Mouse (Mus musculus): Measurements from ENCODE around the gene Ccdc137. TPM values are rescaled to one million over a fixed set of nuclear protein-coding genes. Genes with fewer than 3 reads are reported as not detected.

Gene Ccdc137
- polyA plus RNA-seq, 1 experiment from 2014 or later: 24.7 TPM

DNA sequence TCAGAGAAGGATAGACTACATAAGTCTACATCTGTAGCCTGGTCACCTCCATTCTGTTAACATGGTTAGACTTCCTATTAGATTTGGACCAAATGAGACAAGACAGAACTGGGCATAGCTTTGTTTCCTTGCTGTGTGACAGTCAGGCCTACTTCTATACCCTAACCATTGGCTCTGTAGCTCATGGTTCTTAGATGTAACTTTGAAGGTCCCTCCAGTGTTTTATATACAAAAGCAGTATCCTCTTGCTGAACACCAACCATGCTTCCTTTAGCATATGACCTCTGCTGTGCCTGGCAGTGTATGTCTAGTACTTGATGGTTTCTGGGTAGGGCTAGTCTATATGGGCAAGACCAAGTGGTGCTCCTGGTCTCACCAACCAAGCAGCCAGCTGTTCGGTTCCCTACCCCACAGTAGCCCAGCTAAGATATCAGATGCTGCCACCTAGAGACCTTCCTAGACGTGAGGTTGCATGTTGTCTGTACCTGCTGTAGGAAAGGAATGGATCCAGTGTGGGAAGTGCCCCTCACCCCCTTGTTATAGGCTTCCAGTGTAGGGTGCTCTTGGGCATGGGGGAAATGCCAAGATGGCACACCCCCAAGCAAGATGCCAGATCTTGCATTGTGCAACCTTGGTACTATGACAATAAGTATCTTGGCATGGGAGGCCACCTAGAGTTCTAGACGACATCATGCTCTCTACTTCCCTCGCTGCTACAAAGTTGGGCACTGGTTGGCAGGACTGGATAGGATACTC, 32.6 kb downstream of the Ccdc137 start:
- WGBS: 35% methylated on average over 4 of the region's 4 CpGs
- Histone ChIP-seq H3K4me2 (no peak overlapping the region), H3K27ac (ENCODE audit: poor library complexity, severe bottlenecking) (no peak overlapping the region), H3K9ac (no peak overlapping the region), H3K36me3 (peaks cover 55% of the 10 kb centered on the region), H3K27me3 (replicated peaks) (no peaks in the 10 kb centered on the region), H3K4me3 (no peak overlapping the region), H3K4me1 (replicated peaks) (peaks cover 34% of the 10 kb centered on the region), H3K9me3 (replicated peaks) (no peaks in the 10 kb centered on the region)
- no peak for ATAC-seq (ENCODE audit: insufficient number of reproducible peaks, low FRiP score)

DNA sequence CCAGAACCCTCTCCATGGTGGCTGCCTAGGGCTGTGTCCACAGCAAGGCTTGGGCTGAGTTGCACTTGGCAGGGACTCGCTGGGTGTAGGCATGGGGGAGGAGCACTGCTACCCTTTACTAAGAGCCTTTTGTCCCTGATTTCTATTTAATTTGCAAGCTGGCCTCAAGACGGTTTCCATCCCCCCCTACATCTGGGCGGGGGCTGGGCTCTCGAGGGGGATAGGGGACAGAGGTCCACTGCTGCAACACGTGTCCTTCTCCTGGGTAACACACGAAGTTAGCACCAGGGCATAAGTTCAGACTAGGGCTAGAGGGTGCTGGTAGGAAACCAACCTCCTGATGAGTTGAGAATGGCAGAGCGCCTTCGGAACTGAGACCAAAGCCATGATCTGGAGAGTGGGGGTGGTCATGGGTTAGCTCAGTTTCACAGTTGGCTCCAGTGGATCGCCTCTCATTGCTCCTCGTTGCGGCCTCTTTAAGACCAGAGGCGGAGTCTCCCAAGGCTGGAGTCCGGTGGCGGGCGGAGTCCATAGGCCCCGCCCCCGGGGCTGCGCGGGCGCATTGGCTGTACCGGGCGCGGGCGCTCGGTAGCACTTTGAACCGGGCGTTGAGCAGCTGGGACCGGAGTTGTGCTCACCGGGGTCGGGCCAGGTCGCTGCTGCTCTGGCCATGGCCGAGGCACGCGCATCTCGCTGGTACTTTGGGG, 33.6 kb downstream of the Ccdc137 start, which contains the start of gene Slc25a10:
TSS of gene Slc25a10 (plus strand) at position 524 of the 707 bp plus-strand sequence.
- peaks cover 29% of the 10 kb centered on the region for H3K4me1 ChIP-seq (replicated peaks)
- no peaks in the 10 kb centered on the region for H3K9me3 ChIP-seq (replicated peaks)
- H3K9ac ChIP-seq: peak within 1 kb of the TSS; percentile 93
- no peaks in the 10 kb centered on the region for H3K27me3 ChIP-seq (replicated peaks)
- peak within 1 kb of the TSS; percentile 85 for H3K27ac ChIP-seq (ENCODE audit: poor library complexity, severe bottlenecking)
- peak within 1 kb of the TSS; percentile 92 for H3K4me3 ChIP-seq
- under 1% methylated on average over 35 of the region's 35 CpGs for WGBS
- peaks cover 56% of the 10 kb centered on the region for H3K36me3 ChIP-seq
- ATAC-seq (ENCODE audit: insufficient number of reproducible peaks, low FRiP score): peak; percentile 87
- H3K4me2 ChIP-seq: peak within 1 kb of the TSS; percentile 98

DNA sequence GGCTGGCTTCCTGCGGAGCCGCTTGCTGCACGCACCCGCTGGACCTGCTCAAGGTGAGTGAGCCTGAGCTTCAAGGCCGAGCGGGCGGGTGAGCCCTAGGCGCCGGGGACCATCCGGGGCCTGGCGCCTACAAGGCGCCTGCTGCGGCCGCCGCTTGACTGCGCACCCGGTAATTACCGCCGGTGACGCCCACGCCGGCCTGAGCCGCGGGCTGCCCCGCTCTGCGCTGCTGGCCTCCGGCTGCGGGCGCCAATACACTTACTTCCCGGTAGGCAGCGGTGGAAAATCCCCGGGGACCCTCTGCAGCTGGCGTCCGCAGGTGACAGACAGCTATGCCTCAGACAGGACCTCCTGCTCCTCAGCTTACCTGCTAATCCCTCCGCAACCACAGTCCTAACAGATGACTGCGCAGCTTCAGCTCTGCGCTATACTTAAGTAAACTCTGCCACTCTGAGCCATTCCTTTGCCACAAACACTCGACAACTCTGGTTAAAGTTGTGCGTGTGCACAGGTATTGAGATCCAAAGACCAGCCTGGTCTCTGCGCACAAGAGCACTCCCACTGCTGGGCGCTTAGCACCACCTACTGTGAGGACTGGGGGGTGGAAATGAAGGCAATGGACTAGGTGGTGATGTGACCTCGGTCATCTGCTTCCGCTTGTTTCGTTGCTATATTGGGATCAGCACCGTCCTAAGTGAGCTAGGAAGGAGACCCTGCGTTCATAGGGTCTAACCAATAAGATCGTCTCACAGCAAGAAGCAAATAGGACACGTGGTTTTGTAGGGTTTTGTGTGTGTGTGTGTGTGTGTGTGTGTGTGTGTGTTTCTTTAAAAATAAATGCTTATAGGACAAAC, 34.3 kb downstream of the Ccdc137 start:
- Histone ChIP-seq H3K36me3 (peaks cover 56% of the 10 kb centered on the region), H3K27ac (ENCODE audit: poor library complexity, severe bottlenecking) (peak overlapping the region; percentile 85), H3K4me2 (peak overlapping the region; percentile 98), H3K4me1 (replicated peaks) (peaks cover 29% of the 10 kb centered on the region), H3K27me3 (replicated peaks) (no peaks in the 10 kb centered on the region), H3K4me3 (peak overlapping the region; percentile 92), H3K9me3 (replicated peaks) (no peaks in the 10 kb centered on the region), H3K9ac (peak overlapping the region; percentile 93)
- ATAC-seq (ENCODE audit: insufficient number of reproducible peaks, low FRiP score): peak; percentile 51
- WGBS: under 1% methylated on average over 48 of the region's 48 CpGs

DNA sequence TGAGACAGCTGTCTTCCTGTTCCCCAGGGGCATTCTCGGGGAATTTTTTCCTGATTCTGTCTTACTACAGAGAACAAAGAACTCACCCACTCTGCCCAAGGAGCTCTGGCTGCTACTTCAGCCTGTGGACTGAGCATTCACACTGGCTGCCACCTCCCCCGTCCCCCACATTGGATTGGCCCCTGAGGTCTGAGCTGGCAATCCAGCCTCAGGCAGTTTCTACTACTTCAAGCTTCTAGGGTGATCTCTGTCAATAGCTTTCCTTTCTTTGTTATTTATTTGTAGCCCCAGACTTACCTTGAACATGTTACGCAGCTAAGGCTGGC, 34.9 kb downstream of the Ccdc137 start:
- no peaks in the 10 kb centered on the region for H3K27me3 ChIP-seq (replicated peaks)
- ATAC-seq (ENCODE audit: insufficient number of reproducible peaks, low FRiP score): no peak
- H3K9me3 ChIP-seq (replicated peaks): no peaks in the 10 kb centered on the region
- H3K4me1 ChIP-seq (replicated peaks): peaks cover 29% of the 10 kb centered on the region
- H3K9ac ChIP-seq: peak overlapping the region; percentile 93
- H3K36me3 ChIP-seq: peaks cover 56% of the 10 kb centered on the region
- WGBS: 29% methylated on average over 3 of the region's 3 CpGs
- peak overlapping the region; percentile 92 for H3K4me3 ChIP-seq
- H3K4me2 ChIP-seq: peak overlapping the region; percentile 98
- H3K27ac ChIP-seq (ENCODE audit: poor library complexity, severe bottlenecking): peak overlapping the region; percentile 85

GRCm38 (mm10) chr11:120493351-120493750, 35.4 kb downstream of the Ccdc137 start:
- Histone ChIP-seq H3K4me1 (replicated peaks) (peaks cover 29% of the 10 kb centered on the region), H3K27ac (ENCODE audit: poor library complexity, severe bottlenecking) (peak overlapping the region; percentile 85; the same call in 1 of the 2 replicates), H3K9me3 (replicated peaks) (no peaks in the 10 kb centered on the region), H3K4me3 (peak overlapping the region; percentile 92; the same call in 1 of the 2 replicates), H3K9ac (peak overlapping the region; percentile 93), H3K4me2 (peak overlapping the region; percentile 98), H3K27me3 (replicated peaks) (no peaks in the 10 kb centered on the region), H3K36me3 (peaks cover 56% of the 10 kb centered on the region)
- no peak for ATAC-seq (ENCODE audit: insufficient number of reproducible peaks, low FRiP score)
- 74% methylated on average over 3 of the region's 3 CpGs for WGBS

DNA sequence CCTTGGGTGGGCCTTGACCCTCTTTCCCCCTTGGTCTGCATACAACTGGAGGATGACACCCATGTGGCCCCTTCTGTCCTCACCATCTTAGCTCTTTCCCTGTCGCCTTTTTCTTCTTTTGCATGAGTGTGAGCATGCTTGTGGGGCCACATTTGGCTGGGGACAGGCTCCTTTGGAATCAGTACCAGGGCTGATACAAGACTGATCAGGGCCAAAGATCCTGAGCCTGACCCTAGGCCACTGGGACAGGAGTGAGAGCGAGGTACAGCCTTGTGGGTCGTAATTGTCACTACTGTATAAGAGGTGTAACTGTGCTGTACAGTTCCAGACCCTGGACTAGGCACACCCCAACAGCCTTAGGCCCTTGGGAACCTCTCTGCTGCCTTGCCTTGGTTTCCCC, 36.0 kb downstream of the Ccdc137 start:
- Histone ChIP-seq H3K27ac (ENCODE audit: poor library complexity, severe bottlenecking) (no peak overlapping the region), H3K9ac (no peak overlapping the region), H3K4me2 (no peak overlapping the region), H3K9me3 (replicated peaks) (no peaks in the 10 kb centered on the region), H3K36me3 (peaks cover 56% of the 10 kb centered on the region), H3K4me3 (no peak overlapping the region), H3K4me1 (replicated peaks) (peaks cover 29% of the 10 kb centered on the region), H3K27me3 (replicated peaks) (no peaks in the 10 kb centered on the region)
- ATAC-seq (ENCODE audit: insufficient number of reproducible peaks, low FRiP score): no peak
- WGBS: 80% methylated on average over 3 of the region's 3 CpGs

GRCm38 (mm10) chr11:120497436-120497835, 39.5 kb downstream of the Ccdc137 start:
- Histone ChIP-seq H3K4me1 (replicated peaks) (peaks cover 20% of the 10 kb centered on the region), H3K4me3 (no peak overlapping the region), H3K27ac (ENCODE audit: poor library complexity, severe bottlenecking) (no peak overlapping the region), H3K4me2 (no peak overlapping the region), H3K9ac (no peak overlapping the region), H3K9me3 (replicated peaks) (no peaks in the 10 kb centered on the region), H3K36me3 (peaks cover 50% of the 10 kb centered on the region), H3K27me3 (replicated peaks) (no peaks in the 10 kb centered on the region)
- 84% methylated on average over 3 of the region's 3 CpGs for WGBS
- ATAC-seq (ENCODE audit: insufficient number of reproducible peaks, low FRiP score): no peak

GRCm38 (mm10) chr11:120498226-120498625, 40.3 kb downstream of the Ccdc137 start:
- WGBS: 88% methylated on average over 12 of the region's 12 CpGs
- no peak for ATAC-seq (ENCODE audit: insufficient number of reproducible peaks, low FRiP score)
- H3K4me2 ChIP-seq: no peak overlapping the region
- no peaks in the 10 kb centered on the region for H3K27me3 ChIP-seq (replicated peaks)
- no peak overlapping the region for H3K27ac ChIP-seq (ENCODE audit: poor library complexity, severe bottlenecking)
- peaks cover 13% of the 10 kb centered on the region for H3K4me1 ChIP-seq (replicated peaks)
- H3K4me3 ChIP-seq: no peak overlapping the region
- H3K9ac ChIP-seq: no peak overlapping the region
- H3K36me3 ChIP-seq: peaks cover 50% of the 10 kb centered on the region
- H3K9me3 ChIP-seq (replicated peaks): no peaks in the 10 kb centered on the region

DNA sequence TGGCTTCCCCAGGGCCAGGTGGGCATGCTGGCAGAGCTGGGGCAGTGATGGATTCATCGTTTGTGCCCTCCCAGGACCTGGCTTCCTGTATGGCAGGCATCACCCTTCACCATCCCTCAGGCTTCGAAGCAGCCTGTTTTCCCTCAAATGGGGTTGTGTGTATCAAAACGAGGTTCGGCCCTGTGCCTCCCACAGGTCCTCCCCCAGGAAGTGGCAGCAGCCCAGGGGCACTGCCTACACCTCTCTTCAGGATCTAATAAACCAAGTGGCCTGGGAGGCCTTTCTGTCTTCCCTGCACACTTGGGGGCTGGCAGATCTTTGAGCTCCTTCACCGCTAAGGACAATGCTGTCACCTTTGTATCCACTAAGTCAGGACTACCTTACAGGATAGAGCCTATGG, 41.0 kb downstream of the Ccdc137 start:
- Histone ChIP-seq H3K27me3 (replicated peaks) (no peaks in the 10 kb centered on the region), H3K36me3 (peaks cover 50% of the 10 kb centered on the region), H3K4me3 (no peak overlapping the region), H3K9ac (no peak overlapping the region), H3K4me2 (no peak overlapping the region), H3K4me1 (replicated peaks) (peaks cover 9% of the 10 kb centered on the region), H3K27ac (ENCODE audit: poor library complexity, severe bottlenecking) (no peak overlapping the region), H3K9me3 (replicated peaks) (no peaks in the 10 kb centered on the region)
- WGBS: 81% methylated on average over 5 of the region's 5 CpGs
- no peak for ATAC-seq (ENCODE audit: insufficient number of reproducible peaks, low FRiP score)

GRCm38 (mm10) chr11:120499894-120500293, 42.0 kb downstream of the Ccdc137 start:
- no peaks in the 10 kb centered on the region for H3K27me3 ChIP-seq (replicated peaks)
- no peak overlapping the region for H3K27ac ChIP-seq (ENCODE audit: poor library complexity, severe bottlenecking)
- no peak overlapping the region for H3K4me2 ChIP-seq
- H3K4me3 ChIP-seq: no peak overlapping the region
- WGBS: 76% methylated on average over 6 of the region's 6 CpGs
- H3K36me3 ChIP-seq: peaks cover 42% of the 10 kb centered on the region
- peaks cover 9% of the 10 kb centered on the region for H3K4me1 ChIP-seq (replicated peaks)
- ATAC-seq (ENCODE audit: insufficient number of reproducible peaks, low FRiP score): no peak
- no peaks in the 10 kb centered on the region for H3K9me3 ChIP-seq (replicated peaks)
- no peak overlapping the region for H3K9ac ChIP-seq

DNA sequence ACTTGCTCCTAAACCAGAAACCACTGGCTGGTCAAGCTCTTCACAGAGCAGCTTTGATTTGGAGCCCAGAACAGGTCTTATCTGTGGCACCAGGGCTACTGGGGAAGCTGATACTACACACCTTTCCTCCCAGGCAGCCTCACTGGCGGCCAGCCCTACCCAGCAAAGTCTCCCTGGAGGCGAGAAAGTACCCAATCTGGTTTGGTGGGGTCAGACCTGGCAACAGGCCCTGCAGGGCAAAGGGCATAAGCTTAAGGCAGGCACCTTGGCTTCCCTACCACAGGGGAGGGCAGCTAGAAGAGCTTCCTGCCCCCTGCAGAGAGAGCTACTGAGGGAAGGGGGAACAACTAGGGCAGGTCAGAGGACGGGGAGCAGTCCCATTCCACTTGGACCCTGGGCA, 42.4 kb downstream of the Ccdc137 start:
- no peak for ATAC-seq (ENCODE audit: insufficient number of reproducible peaks, low FRiP score)
- no peaks in the 10 kb centered on the region for H3K9me3 ChIP-seq (replicated peaks)
- peaks cover 9% of the 10 kb centered on the region for H3K4me1 ChIP-seq (replicated peaks)
- H3K27me3 ChIP-seq (replicated peaks): no peaks in the 10 kb centered on the region
- 9% methylated on average over 3 of the region's 3 CpGs for WGBS
- peak overlapping the region; percentile 23; the same call in 1 of the 2 replicates for H3K9ac ChIP-seq
- H3K36me3 ChIP-seq: peaks cover 37% of the 10 kb centered on the region
- no peak overlapping the region for H3K4me3 ChIP-seq
- no peak overlapping the region for H3K27ac ChIP-seq (ENCODE audit: poor library complexity, severe bottlenecking)
- H3K4me2 ChIP-seq: no peak overlapping the region
